Mouse (Mus musculus) heart, embryonic 16.5 days (tissue): ENCODE measurements at regions not wholly inside any gene's neighbourhood (a gene's known extent, or its start where the extent isn't known, plus 50 kb on each side); places are given as distances from the start of the nearest gene placed in this dataset.
A peak's percentile ranks its signal among the peaks of the same experiment; 100 is the strongest.

Source experiments
- ATAC-seq: fragments of 200-750 bp; cut with Nextera tagmentation; replicated peaks from 2 replicates; pipeline ENCODE4 v1.8.0; 2017; ENCODE audit warnings: moderate number of reproducible peaks; ENCODE audit not compliant: insufficient read depth, low FRiP score; ENCODE audit errors: extremely low read depth
- H3K27ac ChIP-seq: fragments of 300-500 bp; sonication (generic); 2 replicates; pipeline ENCODE4 v1.5.1; 2014; ENCODE audit warnings: mild to moderate bottlenecking, low read length, control low read depth, moderate library complexity
- H3K27me3 ChIP-seq: fragments of 300-500 bp; sonication (generic); 2 replicates; pipeline ENCODE4 v1.6.1; 2014; ENCODE audit warnings: low read length, mixed read lengths; ENCODE audit not compliant: control insufficient read depth, insufficient read depth
- H3K36me3 ChIP-seq: fragments of 300-500 bp; sonication (generic); 2 replicates; pipeline ENCODE4 v1.6.1; 2014; ENCODE audit not compliant: control insufficient read depth, insufficient read depth
- H3K4me1 ChIP-seq: fragments of 300-500 bp; sonication (generic); 2 replicates; pipeline ENCODE4 v1.6.1; 2014; ENCODE audit warnings: low read length, mixed read lengths; ENCODE audit not compliant: control insufficient read depth, insufficient read depth
- H3K4me2 ChIP-seq: fragments of 300-500 bp; sonication (generic); 2 replicates; pipeline ENCODE4 v1.6.1; 2014; ENCODE audit warnings: low read depth, mild to moderate bottlenecking, control low read depth, low read length
- H3K4me3 ChIP-seq: fragments of 300-500 bp; sonication (generic); 2 replicates; pipeline ENCODE4 v1.5.1; 2014; ENCODE audit warnings: mild to moderate bottlenecking, control low read depth, low read length
- H3K9ac ChIP-seq: fragments of 300-500 bp; sonication (generic); 2 replicates; pipeline ENCODE4 v1.6.1; 2014; ENCODE audit warnings: low read length, control low read depth
- H3K9me3 ChIP-seq: fragments of 300-500 bp; sonication (generic); replicated peaks from 2 replicates; pipeline ENCODE4 v1.6.1; 2016; ENCODE audit warnings: low read length; ENCODE audit not compliant: control insufficient read depth
- WGBS: fragments of 180-500 bp; shearing (Covaris S2); extraction: QIAGEN DNeasy Blood & Tissue Kit; methylation state at CpG from one replicate; pipeline ENCODE4 v1.1.7; 2014; 5-methylcytosine and 5-hydroxymethylcytosine counted together

DNA sequence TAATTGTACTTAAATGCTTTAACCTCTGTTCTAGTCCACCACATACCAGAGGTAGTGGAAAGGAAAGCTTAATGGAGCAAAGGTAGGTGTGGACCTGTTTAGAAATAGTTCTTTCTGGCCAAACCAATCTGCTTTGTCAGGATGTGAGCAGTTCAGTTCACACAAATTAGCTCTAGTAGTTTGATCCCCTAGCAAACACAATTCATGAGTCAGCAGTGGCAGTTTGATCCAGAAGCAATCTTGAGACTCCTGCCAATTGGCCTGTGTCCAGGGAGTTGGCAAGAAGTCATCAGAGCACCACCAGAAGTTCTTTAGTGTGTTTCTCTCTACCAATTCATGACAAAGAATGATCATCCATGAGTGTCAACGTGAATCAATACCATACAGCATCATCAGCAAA is 195.0 kb upstream of the Ptchd4 start:
- WGBS, result 82% methylated on average over 1 of the region's 1 CpGs
- Histone ChIP-seq H3K4me1 (no peaks in the 10 kb centered on the region), H3K27me3 (no peaks in the 10 kb centered on the region), H3K4me3 (no peak overlapping the region), H3K27ac (no peak overlapping the region), H3K9me3 (no peaks in the 10 kb centered on the region), H3K9ac (no peak overlapping the region), H3K36me3 (no peaks in the 10 kb centered on the region), H3K4me2 (no peak overlapping the region)
- ATAC-seq, result no peak

DNA sequence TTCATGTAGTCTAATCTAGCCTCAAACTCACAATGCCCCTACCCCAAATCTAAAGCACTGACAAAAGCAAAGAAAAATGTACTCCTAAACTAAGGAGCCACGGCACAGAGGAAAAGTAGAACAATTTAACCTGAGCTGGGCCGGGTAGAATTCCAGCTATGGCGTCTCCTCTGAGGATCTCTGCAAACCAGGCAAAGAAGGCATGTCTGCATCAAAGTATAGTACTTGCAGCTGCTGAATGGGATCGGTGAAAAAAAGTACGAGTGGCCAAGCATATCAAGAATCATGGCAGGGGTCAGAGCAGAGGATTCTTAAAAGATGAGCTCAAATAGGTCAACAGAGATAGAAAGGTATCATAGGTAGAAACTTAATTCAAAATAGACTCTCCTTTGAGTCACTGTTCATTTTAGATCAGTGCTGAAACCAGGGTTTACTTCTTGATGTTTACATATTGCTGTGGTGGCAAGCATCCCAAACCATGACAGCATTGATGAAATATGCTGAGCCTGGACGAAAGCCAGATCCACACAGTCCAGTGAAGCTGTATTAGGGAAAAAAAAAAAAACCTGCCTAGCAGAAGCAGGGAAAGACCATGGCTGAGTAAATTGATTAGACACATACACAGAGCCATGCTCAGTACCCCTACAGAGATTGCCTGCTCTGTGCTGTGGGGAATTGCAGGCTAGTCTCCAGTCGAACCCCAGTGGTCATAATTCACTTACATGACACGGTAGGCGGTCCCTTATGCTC is 189.1 kb upstream of the Ptchd4 start:
- Histone ChIP-seq H3K27me3 (no peaks in the 10 kb centered on the region), H3K27ac (no peak overlapping the region), H3K9ac (no peak overlapping the region), H3K4me3 (no peak overlapping the region), H3K4me2 (no peak overlapping the region; the same call in 1 of the 2 replicates), H3K36me3 (no peaks in the 10 kb centered on the region), H3K4me1 (no peaks in the 10 kb centered on the region), H3K9me3 (no peaks in the 10 kb centered on the region)
- ATAC-seq, result peak; percentile 70
- WGBS, result 43% methylated on average over 9 of the region's 9 CpGs

GRCm38 (mm10) chr17:42169391-42170018 is 146.2 kb upstream of the Ptchd4 start:
- WGBS, result 71% methylated on average over 1 of the region's 1 CpGs
- H3K9me3 ChIP-seq, result no peaks in the 10 kb centered on the region
- H3K4me2 ChIP-seq, result no peak overlapping the region
- no peaks in the 10 kb centered on the region for H3K36me3 ChIP-seq
- no peak for ATAC-seq
- no peak overlapping the region for H3K9ac ChIP-seq
- H3K27ac ChIP-seq, result no peak overlapping the region
- H3K27me3 ChIP-seq, result no peaks in the 10 kb centered on the region
- no peak overlapping the region for H3K4me3 ChIP-seq
- no peaks in the 10 kb centered on the region for H3K4me1 ChIP-seq

DNA sequence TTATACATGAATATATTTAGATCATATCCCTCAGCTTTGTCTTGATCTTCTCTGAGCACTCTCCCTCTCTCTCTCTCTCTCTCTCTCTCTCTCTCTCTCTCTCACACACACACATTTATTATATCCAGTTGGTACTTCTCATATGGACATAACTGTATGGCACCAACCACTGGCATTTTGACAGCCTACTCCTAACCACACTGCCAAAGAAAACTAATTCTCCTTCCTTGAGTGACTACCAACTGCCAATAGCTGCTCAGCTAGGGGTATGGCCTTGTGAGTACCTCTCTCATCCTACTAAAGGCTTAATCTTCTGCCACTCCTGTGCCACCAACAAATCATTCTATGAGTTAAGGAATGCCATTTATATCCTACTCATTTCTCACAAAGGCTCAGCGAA is 127.2 kb upstream of the Ptchd4 start:
- Histone ChIP-seq H3K4me2 (no peak overlapping the region), H3K27me3 (no peaks in the 10 kb centered on the region)
- 83% methylated on average over 1 of the region's 1 CpGs for WGBS

DNA sequence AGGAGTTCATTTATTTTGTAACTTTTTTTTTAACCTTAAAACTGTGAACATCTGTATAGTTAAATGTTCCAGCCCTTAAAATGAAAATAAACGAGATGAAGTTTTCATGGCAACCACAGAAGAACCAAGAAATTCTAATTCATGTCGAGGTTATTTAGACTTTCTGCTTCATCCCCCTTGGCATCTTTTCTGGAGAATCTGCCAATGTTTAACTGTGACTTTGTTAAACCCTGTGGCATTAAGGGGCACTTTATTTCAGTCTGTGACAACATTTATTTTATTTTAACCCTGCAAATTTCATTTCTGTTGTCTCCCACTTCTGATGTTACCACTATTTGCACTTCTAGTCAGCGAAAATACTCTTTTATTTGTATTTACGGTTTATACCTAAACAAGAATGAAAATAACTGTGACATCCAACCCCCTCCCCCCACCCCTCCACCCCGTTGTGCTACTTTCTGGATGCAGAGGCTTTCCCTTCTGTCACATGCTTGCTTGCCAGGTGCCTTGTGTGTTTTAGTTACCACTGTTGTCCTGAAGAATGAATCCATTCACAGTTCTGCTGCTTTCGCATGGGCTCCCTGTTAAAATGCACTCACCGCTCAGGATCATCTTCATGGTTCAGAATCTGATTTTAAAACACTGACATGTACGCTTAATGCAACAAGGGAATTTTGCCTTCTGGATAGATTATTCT is 125.4 kb upstream of the Ptchd4 start:
- Histone ChIP-seq H3K9ac (no peak overlapping the region), H3K9me3 (no peaks in the 10 kb centered on the region), H3K4me2 (no peak overlapping the region), H3K36me3 (no peaks in the 10 kb centered on the region), H3K4me3 (no peak overlapping the region), H3K27me3 (no peaks in the 10 kb centered on the region), H3K27ac (no peak overlapping the region), H3K4me1 (no peaks in the 10 kb centered on the region)
- no peak for ATAC-seq
- 78% methylated on average over 8 of the region's 8 CpGs for WGBS

More for the DNA sequence above, 127.2 kb upstream of the Ptchd4 start:
- Histone ChIP-seq H3K4me3 (no peak overlapping the region), H3K36me3 (no peaks in the 10 kb centered on the region), H3K27ac (no peak overlapping the region), H3K4me1 (no peaks in the 10 kb centered on the region), H3K9me3 (no peaks in the 10 kb centered on the region), H3K9ac (no peak overlapping the region)
- ATAC-seq, result no peak
